Mouse (Mus musculus) liver, embryonic 11.5 days (tissue): Measurements from ENCODE around the gene Col5a3. TPM values are rescaled to one million over a fixed set of nuclear protein-coding genes. Genes with fewer than 3 reads are reported as not detected.
A peak's percentile ranks its signal among the peaks of the same experiment; 100 is the strongest.

Experiments used
- ATAC-seq: fragments of 200-750 bp; cut with Nextera tagmentation; replicated peaks from 2 replicates; pipeline ENCODE4 v1.8.0; 2017; ENCODE audit warnings: moderate number of reproducible peaks, mild to moderate bottlenecking, moderate TSS enrichment, moderate library complexity; ENCODE audit not compliant: low FRiP score
- DNase-seq: peaks from one replicate; pipeline ENCODE4 v3.0.0-alpha.2; 2017; ENCODE audit warnings: low spot score
- H3K27ac ChIP-seq: fragments of 300-500 bp; sonication (generic); 2 replicates; pipeline ENCODE4 v1.5.1; 2014; ENCODE audit warnings: mild to moderate bottlenecking, low read depth, low read length, control low read depth
- H3K27me3 ChIP-seq: fragments of 300-500 bp; sonication (generic); replicated peaks from 2 replicates; pipeline ENCODE4 v1.6.1; 2014; ENCODE audit warnings: low read length, mixed read lengths; ENCODE audit not compliant: control insufficient read depth, insufficient read depth
- H3K36me3 ChIP-seq: fragments of 300-500 bp; sonication (generic); 2 replicates; pipeline ENCODE4 v1.6.1; 2014; ENCODE audit warnings: mild to moderate bottlenecking, low read length, moderate library complexity, mixed read lengths; ENCODE audit not compliant: control insufficient read depth, insufficient read depth
- H3K4me1 ChIP-seq: fragments of 300-500 bp; sonication (generic); replicated peaks from 2 replicates; pipeline ENCODE4 v1.6.1; 2014; ENCODE audit warnings: low read length, mixed read lengths; ENCODE audit not compliant: control insufficient read depth, insufficient read depth
- H3K4me2 ChIP-seq: fragments of 300-500 bp; sonication (generic); 2 replicates; pipeline ENCODE4 v1.6.1; 2014; ENCODE audit warnings: mild to moderate bottlenecking, control low read depth, moderate library complexity
- H3K4me3 ChIP-seq: fragments of 300-500 bp; sonication (generic); 2 replicates; pipeline ENCODE4 v1.5.1; 2014; ENCODE audit warnings: low read depth, low read length, control low read depth
- H3K9ac ChIP-seq: fragments of 300-500 bp; sonication (generic); 2 replicates; pipeline ENCODE4 v1.6.1; 2014; ENCODE audit warnings: low read depth, low read length, control low read depth
- H3K9me3 ChIP-seq: fragments of 300-500 bp; sonication (generic); 2 replicates; pipeline ENCODE4 v1.6.1; 2016; ENCODE audit warnings: low read length, inconsistent platforms, mixed read lengths; ENCODE audit not compliant: control insufficient read depth
- WGBS: fragments of 180-500 bp; shearing (Covaris S2); extraction: QIAGEN DNeasy Blood & Tissue Kit; methylation state at CpG from one replicate; pipeline ENCODE4 v1.1.7; 2014; 5-methylcytosine and 5-hydroxymethylcytosine counted together
- polyA plus RNA-seq: library from polyadenylated mRNA; unstranded; fragments of >200 nt; fragmentation: Nextera tagmentation; extraction: Ambion mirVana; gene quantifications from 2 replicates; pipeline ENCODE4 v1.2.1, GENCODE M21; 2014

Gene Col5a3
- polyA plus RNA-seq, 1 experiment from 2014 or later: 0.05 TPM

- Histone ChIP-seq H3K9me3 (no peaks in the 10 kb centered on the region), H3K9ac (no peak overlapping the region), H3K36me3 (no peaks in the 10 kb centered on the region), H3K4me3 (no peak overlapping the region), H3K4me1 (0 out of 2 replicates have a peak, but pooled peaks cover 3% of the 10 kb centered on the region), H3K27me3 (peaks cover 17% of the 10 kb centered on the region), H3K27ac (no peak overlapping the region), H3K4me2 (no peak overlapping the region)
- DNase-seq (no peak), ATAC-seq (no peak)
- WGBS: 60% methylated on average over 3 of the region's 3 CpGs
Measured at GRCm38 (mm10) chr9:20734692-20735091, 80.2 kb downstream of the Col5a3 start.

GRCm38 (mm10) chr9:20731797-20732196 lies 83.1 kb downstream of the Col5a3 start:
- peaks cover 36% of the 10 kb centered on the region for H3K27me3 ChIP-seq
- H3K27ac ChIP-seq: no peak overlapping the region

GRCm38 (mm10) chr9:20729451-20729850 lies 85.4 kb downstream of the Col5a3 start:
- Histone ChIP-seq H3K9ac (no peak overlapping the region), H3K9me3 (no peaks in the 10 kb centered on the region), H3K27ac (no peak overlapping the region), H3K4me3 (no peak overlapping the region), H3K4me2 (no peak overlapping the region), H3K36me3 (no peaks in the 10 kb centered on the region), H3K4me1 (peaks cover 5% of the 10 kb centered on the region), H3K27me3 (peaks cover 60% of the 10 kb centered on the region)
- ATAC-seq (no peak), DNase-seq (no peak)
- WGBS: 56% methylated on average over 6 of the region's 6 CpGs

More at GRCm38 (mm10) chr9:20731797-20732196, 83.1 kb downstream of the Col5a3 start:
- ATAC-seq (no peak), DNase-seq (no peak)
- Histone ChIP-seq H3K36me3 (no peaks in the 10 kb centered on the region), H3K9ac (no peak overlapping the region), H3K4me1 (peaks cover 8% of the 10 kb centered on the region), H3K4me3 (no peak overlapping the region), H3K9me3 (no peaks in the 10 kb centered on the region), H3K4me2 (no peak overlapping the region)
- WGBS: 49% methylated on average over 4 of the region's 4 CpGs

GRCm38 (mm10) chr9:20727601-20728113 lies 87.2 kb downstream of the Col5a3 start:
- H3K9ac ChIP-seq: no peak overlapping the region
- H3K27me3 ChIP-seq: peaks cover 66% of the 10 kb centered on the region
- no peak overlapping the region for H3K27ac ChIP-seq
- WGBS: under 1% methylated on average over 46 of the region's 46 CpGs
- peak; percentile 55 for DNase-seq
- no peaks in the 10 kb centered on the region for H3K9me3 ChIP-seq
- no peaks in the 10 kb centered on the region for H3K36me3 ChIP-seq
- H3K4me3 ChIP-seq: peak overlapping the region; percentile 49
- H3K4me2 ChIP-seq: peak overlapping the region; percentile 82
- H3K4me1 ChIP-seq: peaks cover 5% of the 10 kb centered on the region
- no peak; the same call in 1 of the 2 replicates for ATAC-seq

GRCm38 (mm10) chr9:20726859-20727600 lies 87.8 kb downstream of the Col5a3 start:
- Histone ChIP-seq H3K27ac (no peak overlapping the region), H3K9ac (peak overlapping the region; percentile 30; the same call in 1 of the 2 replicates), H3K27me3 (peaks cover 66% of the 10 kb centered on the region), H3K4me2 (peak overlapping the region; percentile 82), H3K9me3 (no peaks in the 10 kb centered on the region), H3K4me3 (peak overlapping the region; percentile 49), H3K36me3 (no peaks in the 10 kb centered on the region), H3K4me1 (peaks cover 5% of the 10 kb centered on the region)
- ATAC-seq (0 out of 2 replicates have a peak, but pooled peaks have one; percentile 16), DNase-seq (no peak)
- WGBS: 2% methylated on average over 54 of the region's 54 CpGs

- Histone ChIP-seq H3K9ac (no peak overlapping the region), H3K27ac (no peak overlapping the region), H3K9me3 (no peaks in the 10 kb centered on the region), H3K4me1 (peaks cover 5% of the 10 kb centered on the region), H3K36me3 (no peaks in the 10 kb centered on the region), H3K27me3 (peaks cover 66% of the 10 kb centered on the region), H3K4me2 (peak overlapping the region; percentile 82), H3K4me3 (peak overlapping the region; percentile 49)
- 3% methylated on average over 42 of the region's 42 CpGs for WGBS
- ATAC-seq: no peak; the same call in 1 of the 2 replicates
- no peak for DNase-seq
Measured at GRCm38 (mm10) chr9:20726134-20726858, 88.6 kb downstream of the Col5a3 start.

- DNase-seq: no peak
- Histone ChIP-seq H3K36me3 (no peaks in the 10 kb centered on the region), H3K4me2 (no peak overlapping the region), H3K4me3 (no peak overlapping the region), H3K4me1 (no peaks in the 10 kb centered on the region), H3K27me3 (peaks cover 28% of the 10 kb centered on the region), H3K9me3 (no peaks in the 10 kb centered on the region), H3K9ac (no peak overlapping the region), H3K27ac (no peak overlapping the region)
- no peak for ATAC-seq
- WGBS: 37% methylated on average over 2 of the region's 2 CpGs
Measured at GRCm38 (mm10) chr9:20721582-20721981, 93.3 kb downstream of the Col5a3 start.
